Mouse (Mus musculus) erythroblast, embryonic 14.5 days (primary cell): ENCODE results near the gene Kansl3.

Experiments used
- GATA1 ChIP-seq: IDR thresholded peaks from 2 replicates; pipeline ENCODE4 v1.6.1; 2012; ENCODE audit warnings: low read length, inconsistent platforms, mixed read lengths
- TAL1 ChIP-seq: IDR thresholded peaks from 3 replicates; pipeline ENCODE4 v1.6.1; 2012; ENCODE audit warnings: low read length, inconsistent platforms, mixed read lengths

DNA sequence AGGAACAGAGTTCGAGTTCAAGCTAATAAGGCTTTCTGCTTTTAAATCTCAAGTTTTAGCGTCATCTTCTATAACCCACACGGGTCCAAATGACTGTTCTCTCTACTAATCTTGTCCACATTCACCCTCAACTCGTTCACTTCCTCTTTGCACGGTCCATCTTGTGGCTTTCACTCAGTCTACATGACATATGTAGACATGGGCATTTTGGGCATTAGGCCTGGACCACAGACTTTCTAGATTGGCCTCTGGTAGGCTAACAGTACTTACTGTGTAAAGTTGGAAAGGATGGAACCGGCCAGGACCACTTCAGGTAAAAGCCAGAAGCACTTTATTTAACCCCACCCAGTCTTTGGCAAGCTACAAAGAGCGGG is 61.9 kb downstream of the Kansl3 start:
- TF ChIP-seq TAL1: no peak
- TF ChIP-seq GATA1: no peak
